Mouse (Mus musculus) neural tube, embryonic 12.5 days (tissue): Measurements from ENCODE around the gene Col24a1. TPM values are rescaled to one million over a fixed set of nuclear protein-coding genes. Genes with fewer than 3 reads are reported as not detected.
A peak's percentile ranks its signal among the peaks of the same experiment; 100 is the strongest.

Source experiments
- ATAC-seq: fragments of 200-750 bp; cut with Nextera tagmentation; 2 replicates; pipeline ENCODE4 v1.8.0; 2017; ENCODE audit warnings: low read depth, mild to moderate bottlenecking, moderate TSS enrichment, moderate library complexity; ENCODE audit not compliant: low FRiP score
- H3K27ac ChIP-seq: fragments of 300-500 bp; sonication (generic); 2 replicates; pipeline ENCODE4 v1.5.1; 2016
- H3K27me3 ChIP-seq: fragments of 300-500 bp; sonication (generic); replicated peaks from 2 replicates; pipeline ENCODE4 v1.6.1; 2016; ENCODE audit warnings: mild to moderate bottlenecking
- H3K36me3 ChIP-seq: fragments of 300-500 bp; sonication (generic); 2 replicates; pipeline ENCODE4 v1.6.1; 2016; ENCODE audit warnings: mild to moderate bottlenecking
- H3K4me1 ChIP-seq: fragments of 300-500 bp; sonication (generic); 2 replicates; pipeline ENCODE4 v1.6.1; 2016
- H3K4me2 ChIP-seq: fragments of 300-500 bp; sonication (generic); replicated peaks from 2 replicates; pipeline ENCODE4 v1.6.1; 2016; ENCODE audit warnings: mild to moderate bottlenecking
- H3K4me3 ChIP-seq: fragments of 300-500 bp; sonication (generic); 2 replicates; pipeline ENCODE4 v1.5.1; 2016
- H3K9ac ChIP-seq: fragments of 300-500 bp; sonication (generic); 2 replicates; pipeline ENCODE4 v1.6.1; 2016; ENCODE audit warnings: mild to moderate bottlenecking
- H3K9me3 ChIP-seq: fragments of 300-500 bp; sonication (generic); 2 replicates; pipeline ENCODE4 v1.6.1; 2016; ENCODE audit warnings: mild to moderate bottlenecking
- WGBS: fragments of 180-500 bp; shearing (Covaris S2); methylation state at CpG from one replicate; pipeline ENCODE4 v1.1.7; 2016; 5-methylcytosine and 5-hydroxymethylcytosine counted together
- polyA plus RNA-seq: library from polyadenylated mRNA; unstranded; fragments of >200 nt; fragmentation: Nextera tagmentation; extraction: Ambion mirVana; gene quantifications from 2 replicates; pipeline ENCODE4 v1.2.1, GENCODE M21; 2016

Gene Col24a1
- 0.98 and 1.2 TPM in 2 replicates for polyA plus RNA-seq

GRCm38 (mm10) chr3:145292337-145293134 is at the start of gene Col24a1:
Gene Col24a1 (plus strand): TSS chr3:145292472.
- peak within 1 kb of the TSS; percentile 83 for H3K4me2 ChIP-seq
- H3K9ac ChIP-seq, result peak within 1 kb of the TSS; percentile 36
- peak; percentile 79 for ATAC-seq
- peak within 1 kb of the TSS; percentile 37 for H3K4me3 ChIP-seq
- no peaks in the 10 kb centered on the region for H3K36me3 ChIP-seq
- H3K27me3 ChIP-seq, result no peaks in the 10 kb centered on the region
- 1% methylated on average over 22 of the region's 22 CpGs for WGBS
- H3K9me3 ChIP-seq, result no peaks in the 10 kb centered on the region
- H3K4me1 ChIP-seq, result peaks cover 15% of the 10 kb centered on the region
- no peak within 1 kb of the TSS for H3K27ac ChIP-seq

DNA sequence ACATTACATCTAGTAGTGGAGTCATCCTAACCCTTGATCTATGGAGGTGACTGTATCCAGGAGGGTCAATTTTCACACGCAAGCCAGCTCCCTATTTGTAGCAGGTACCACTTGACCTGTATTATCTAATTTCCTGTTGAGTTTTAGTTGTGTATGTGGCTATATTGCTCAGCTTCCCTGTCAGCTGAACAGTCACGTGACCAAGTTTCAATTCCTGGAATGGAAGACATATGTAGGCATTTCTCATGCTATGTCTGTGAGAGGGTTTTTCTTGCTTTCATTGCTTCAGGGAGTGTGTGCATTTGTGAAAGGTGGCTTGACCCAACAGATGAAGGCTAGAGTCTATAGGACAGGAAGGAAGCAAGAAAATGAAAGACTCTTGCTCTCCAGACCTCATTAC is 44.2 kb upstream of the Col24a1 start:
- no peak for ATAC-seq
- H3K9me3 ChIP-seq, result no peaks in the 10 kb centered on the region
- H3K36me3 ChIP-seq, result no peaks in the 10 kb centered on the region
- 94% methylated on average over 2 of the region's 2 CpGs for WGBS
- no peak overlapping the region for H3K4me2 ChIP-seq
- no peaks in the 10 kb centered on the region for H3K4me1 ChIP-seq
- no peak overlapping the region for H3K9ac ChIP-seq
- H3K4me3 ChIP-seq, result no peak overlapping the region
- no peak overlapping the region for H3K27ac ChIP-seq
- no peaks in the 10 kb centered on the region for H3K27me3 ChIP-seq

GRCm38 (mm10) chr3:145253066-145253465 is 39.2 kb upstream of the Col24a1 start:
- Histone ChIP-seq H3K27me3 (no peaks in the 10 kb centered on the region), H3K4me3 (no peak overlapping the region), H3K9me3 (no peaks in the 10 kb centered on the region), H3K27ac (no peak overlapping the region), H3K4me1 (no peaks in the 10 kb centered on the region), H3K9ac (no peak overlapping the region), H3K4me2 (no peak overlapping the region), H3K36me3 (no peaks in the 10 kb centered on the region)
- ATAC-seq, result no peak
- 80% methylated on average over 5 of the region's 5 CpGs for WGBS

DNA sequence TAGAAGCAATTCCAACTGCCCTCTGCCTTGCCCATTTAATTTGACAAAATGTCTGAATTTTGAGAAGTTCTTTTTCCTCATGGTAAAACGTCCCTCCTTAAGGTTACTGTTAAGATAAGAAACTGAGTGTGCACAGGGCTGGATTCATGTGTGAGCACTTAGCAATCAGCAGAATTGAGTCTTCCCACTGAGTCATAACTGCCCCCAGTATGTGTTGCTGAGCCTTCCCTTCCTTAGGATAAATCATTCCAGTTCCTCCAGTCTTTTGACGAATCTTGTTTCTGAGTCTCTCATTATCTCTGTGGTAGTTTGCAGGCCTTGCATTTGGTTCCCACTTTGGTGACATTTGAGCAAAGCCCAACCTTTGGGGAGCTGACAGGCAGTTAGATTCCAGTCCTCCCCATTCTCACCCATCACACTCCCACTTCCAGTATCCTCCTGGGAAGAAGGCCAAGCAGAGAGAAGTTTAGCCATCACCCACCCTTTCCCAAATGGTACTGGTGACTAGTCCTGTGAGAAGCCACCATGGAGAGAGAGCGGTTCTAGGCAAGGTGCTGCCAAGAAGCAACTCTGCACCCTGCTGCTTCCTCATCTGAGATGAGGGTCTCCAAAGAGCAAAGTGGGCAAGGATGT is 37.4 kb upstream of the Col24a1 start:
- Histone ChIP-seq H3K4me1 (no peaks in the 10 kb centered on the region), H3K4me3 (no peak overlapping the region), H3K36me3 (no peaks in the 10 kb centered on the region), H3K27ac (no peak overlapping the region), H3K9me3 (no peaks in the 10 kb centered on the region), H3K9ac (no peak overlapping the region), H3K4me2 (no peak overlapping the region), H3K27me3 (no peaks in the 10 kb centered on the region)
- no peak for ATAC-seq
- WGBS, result 92% methylated on average over 3 of the region's 3 CpGs

DNA sequence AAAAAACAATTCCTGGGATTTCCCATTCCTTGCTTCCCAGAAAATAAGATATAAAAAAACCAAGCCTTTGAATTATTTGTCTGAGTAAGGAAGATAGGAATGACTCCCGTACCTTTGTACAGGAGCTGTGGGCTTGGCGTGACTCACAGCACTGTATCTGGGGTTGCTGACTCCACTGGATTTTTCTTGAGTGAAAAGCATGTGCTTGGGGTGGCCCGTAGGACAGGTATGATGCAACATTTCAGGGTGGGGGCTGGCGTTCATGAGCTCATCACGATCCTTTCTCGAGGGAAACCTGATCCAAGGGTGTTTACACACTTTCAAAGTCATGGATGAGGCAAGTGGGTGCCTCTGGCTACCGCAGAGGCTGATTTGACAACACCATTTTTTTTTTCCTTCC is 35.6 kb upstream of the Col24a1 start:
- no peaks in the 10 kb centered on the region for H3K27me3 ChIP-seq
- ATAC-seq, result no peak
- no peaks in the 10 kb centered on the region for H3K9me3 ChIP-seq
- WGBS, result 90% methylated on average over 7 of the region's 7 CpGs
- no peak overlapping the region for H3K4me3 ChIP-seq
- H3K4me2 ChIP-seq, result no peak overlapping the region
- H3K9ac ChIP-seq, result no peak overlapping the region
- no peaks in the 10 kb centered on the region for H3K36me3 ChIP-seq
- H3K4me1 ChIP-seq, result no peaks in the 10 kb centered on the region
- H3K27ac ChIP-seq, result no peak overlapping the region

GRCm38 (mm10) chr3:145259678-145260077 is 32.6 kb upstream of the Col24a1 start:
- Histone ChIP-seq H3K4me2 (no peak overlapping the region), H3K27ac (no peak overlapping the region), H3K4me3 (no peak overlapping the region), H3K4me1 (no peaks in the 10 kb centered on the region), H3K36me3 (no peaks in the 10 kb centered on the region), H3K9ac (no peak overlapping the region), H3K27me3 (no peaks in the 10 kb centered on the region), H3K9me3 (no peaks in the 10 kb centered on the region)
- WGBS, result 90% methylated on average over 6 of the region's 6 CpGs
- ATAC-seq, result no peak

DNA sequence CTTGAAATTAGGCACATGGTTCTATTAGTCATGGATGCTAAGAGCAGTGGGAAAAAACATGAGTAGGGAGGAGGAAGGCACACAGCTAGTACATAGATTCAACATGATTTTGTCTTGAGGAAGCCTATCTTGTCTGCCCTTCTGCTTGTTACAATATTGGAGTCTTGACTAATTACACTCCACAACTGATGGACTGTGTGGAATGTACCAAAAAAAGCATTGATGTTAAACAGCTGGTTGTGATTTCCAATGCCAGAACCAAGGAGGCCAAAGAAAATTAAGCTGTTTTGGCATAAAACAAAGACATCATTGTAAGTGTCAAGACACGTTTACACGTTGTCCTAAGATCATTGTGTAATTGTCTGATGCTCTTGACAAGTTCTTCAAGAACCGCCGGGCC is 29.1 kb upstream of the Col24a1 start:
- H3K27me3 ChIP-seq, result no peaks in the 10 kb centered on the region
- no peaks in the 10 kb centered on the region for H3K9me3 ChIP-seq
- no peaks in the 10 kb centered on the region for H3K36me3 ChIP-seq
- H3K9ac ChIP-seq, result no peak overlapping the region
- H3K4me3 ChIP-seq, result no peak overlapping the region
- H3K4me2 ChIP-seq, result no peak overlapping the region
- no peaks in the 10 kb centered on the region for H3K4me1 ChIP-seq
- H3K27ac ChIP-seq, result no peak overlapping the region
- 81% methylated on average over 4 of the region's 4 CpGs for WGBS
- no peak for ATAC-seq

DNA sequence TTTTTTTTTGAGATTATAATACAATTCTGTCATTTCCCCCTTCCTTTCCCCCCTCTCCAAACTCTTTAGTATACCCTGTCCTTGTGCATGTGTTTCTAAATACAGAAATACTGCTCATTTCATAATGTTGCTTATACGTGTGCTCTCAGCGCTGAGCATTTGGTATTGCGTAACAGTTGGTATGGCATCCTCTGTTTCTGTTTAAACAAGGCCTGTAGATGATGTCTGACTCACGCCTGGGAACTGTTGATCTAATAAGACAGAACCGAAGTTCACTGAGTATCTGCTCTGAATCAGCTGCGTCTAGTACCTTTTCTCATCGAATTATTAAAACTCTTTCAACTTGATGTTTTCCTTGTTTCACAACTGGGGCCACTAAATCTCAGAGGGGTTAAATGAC is 24.2 kb upstream of the Col24a1 start:
- ATAC-seq, result no peak
- 85% methylated on average over 7 of the region's 7 CpGs for WGBS
- H3K36me3 ChIP-seq, result no peaks in the 10 kb centered on the region

GRCm38 (mm10) chr3:145274191-145274590 is 18.1 kb upstream of the Col24a1 start:
- Histone ChIP-seq H3K27me3 (no peaks in the 10 kb centered on the region), H3K4me1 (no peaks in the 10 kb centered on the region), H3K4me2 (no peak overlapping the region), H3K27ac (no peak overlapping the region), H3K9me3 (no peaks in the 10 kb centered on the region), H3K4me3 (no peak overlapping the region), H3K9ac (no peak overlapping the region), H3K36me3 (no peaks in the 10 kb centered on the region)
- ATAC-seq, result no peak
- WGBS, result 88% methylated on average over 6 of the region's 6 CpGs

More for the DNA sequence above, 24.2 kb upstream of the Col24a1 start:
- no peak overlapping the region for H3K4me2 ChIP-seq
- H3K27me3 ChIP-seq, result no peaks in the 10 kb centered on the region
- H3K9me3 ChIP-seq, result no peaks in the 10 kb centered on the region
- no peak overlapping the region for H3K9ac ChIP-seq
- no peaks in the 10 kb centered on the region for H3K4me1 ChIP-seq
- H3K27ac ChIP-seq, result no peak overlapping the region
- no peak overlapping the region for H3K4me3 ChIP-seq

DNA sequence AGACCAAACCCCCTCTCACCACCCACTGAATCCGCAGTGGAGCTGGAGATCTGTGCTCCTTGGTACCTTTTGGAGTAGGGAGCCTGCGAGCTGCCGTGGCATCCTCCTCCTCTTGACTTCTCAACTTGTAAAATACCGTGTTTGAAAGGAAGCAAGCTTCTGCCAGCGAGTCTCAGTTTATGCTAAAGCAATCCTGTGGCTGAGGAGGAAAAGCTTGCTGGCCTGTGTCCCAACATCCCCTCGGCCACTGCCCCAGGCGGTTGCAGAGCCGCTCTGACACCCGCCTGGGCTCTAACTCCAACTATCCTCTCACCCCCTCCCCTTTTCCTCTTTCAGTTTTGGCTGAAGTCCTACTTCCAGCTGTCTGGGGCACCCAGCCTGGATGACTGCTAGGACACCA is 935 bp downstream of the Col24a1 start:
- Histone ChIP-seq H3K27me3 (no peaks in the 10 kb centered on the region), H3K4me1 (peaks cover 15% of the 10 kb centered on the region), H3K36me3 (no peaks in the 10 kb centered on the region), H3K9ac (peak overlapping the region; percentile 36), H3K27ac (no peak overlapping the region), H3K9me3 (no peaks in the 10 kb centered on the region), H3K4me3 (peak overlapping the region; percentile 37), H3K4me2 (peak overlapping the region; percentile 83)
- ATAC-seq, result no peak; the same call in 1 of the 2 replicates
- WGBS, result 3% methylated on average over 9 of the region's 9 CpGs

GRCm38 (mm10) chr3:145293623-145294307 is 1.5 kb downstream of the Col24a1 start:
- no peaks in the 10 kb centered on the region for H3K9me3 ChIP-seq
- H3K27ac ChIP-seq, result no peak overlapping the region
- H3K4me3 ChIP-seq, result no peak overlapping the region
- peak overlapping the region; percentile 36; the same call in 1 of the 2 replicates for H3K9ac ChIP-seq
- 78% methylated on average over 12 of the region's 12 CpGs for WGBS
- peak overlapping the region; percentile 83 for H3K4me2 ChIP-seq
- H3K4me1 ChIP-seq, result peaks cover 15% of the 10 kb centered on the region
- ATAC-seq, result no peak
- no peaks in the 10 kb centered on the region for H3K27me3 ChIP-seq
- no peaks in the 10 kb centered on the region for H3K36me3 ChIP-seq

GRCm38 (mm10) chr3:145299980-145300591 is 7.8 kb downstream of the Col24a1 start:
- Histone ChIP-seq H3K4me1 (no peaks in the 10 kb centered on the region), H3K4me3 (no peak overlapping the region), H3K9ac (no peak overlapping the region), H3K27ac (no peak overlapping the region), H3K36me3 (no peaks in the 10 kb centered on the region), H3K4me2 (no peak overlapping the region), H3K27me3 (no peaks in the 10 kb centered on the region), H3K9me3 (no peaks in the 10 kb centered on the region)
- peak; percentile 29; the same call in 1 of the 2 replicates for ATAC-seq
- WGBS, result 77% methylated on average over 5 of the region's 5 CpGs
